Mouse (Mus musculus): ENCODE measurements around the gene Kdr.

The Kdr gene

DNA sequence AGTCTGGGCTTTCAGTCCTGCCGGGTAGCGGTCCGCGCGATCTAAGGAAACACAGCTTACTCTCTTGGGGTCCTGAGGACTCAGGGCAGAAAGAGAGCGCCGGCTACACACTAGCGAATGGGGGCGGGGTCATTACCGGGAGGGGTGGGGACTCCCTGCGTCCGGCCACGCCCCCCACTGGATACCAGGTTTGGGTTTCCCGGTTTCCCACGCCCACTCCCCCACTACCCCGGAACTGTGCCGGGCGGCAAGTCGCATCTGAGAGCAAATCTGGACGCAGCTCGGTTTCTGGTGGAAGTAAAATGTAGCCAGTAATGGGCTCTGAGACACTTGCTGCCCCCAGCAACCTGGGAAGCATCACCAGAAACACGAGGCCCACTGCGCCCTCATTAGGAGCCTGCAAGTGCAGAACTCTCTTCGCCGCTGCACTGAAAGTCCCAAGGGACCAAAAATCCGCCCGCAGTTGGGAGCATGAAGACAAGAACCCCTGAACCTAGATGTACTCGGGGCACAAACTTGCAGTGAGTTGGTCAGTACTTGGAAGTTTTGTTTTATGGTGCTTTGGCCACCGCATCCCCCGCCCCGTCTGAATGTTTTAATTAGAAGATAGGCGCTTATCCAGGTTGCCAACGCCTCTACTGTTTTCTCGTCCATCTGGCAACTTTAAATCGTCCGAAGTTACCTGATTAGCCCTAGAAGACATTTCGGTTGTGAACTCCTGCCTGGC lies at the start of gene Kdr:
Gene Kdr (minus strand): TSS at position 85 of the 727 bp plus-strand sequence.
- DNase-seq (ENCODE audit: low read depth), result no peak

DNA sequence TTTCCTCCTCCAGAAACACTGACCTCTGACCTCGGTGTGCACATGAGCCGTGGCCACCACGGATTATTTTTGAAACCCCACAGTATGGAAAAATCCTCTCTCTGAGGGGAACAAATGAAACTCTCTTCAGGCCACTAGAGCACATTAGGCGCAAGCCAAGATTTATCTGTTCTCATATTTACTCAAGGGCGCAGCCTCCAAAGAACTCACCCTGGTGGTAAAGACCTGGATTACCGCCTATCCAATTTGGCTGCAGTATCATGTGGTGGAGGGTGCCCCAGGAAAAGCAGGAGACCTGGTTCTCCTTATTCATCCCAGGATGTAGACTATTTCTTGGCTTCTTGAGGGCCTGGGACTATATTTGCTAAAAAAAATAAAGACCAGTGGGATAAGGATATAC lies 48.5 kb upstream of the Kdr start:
- no peak for DNase-seq (ENCODE audit: low read depth)

DNA sequence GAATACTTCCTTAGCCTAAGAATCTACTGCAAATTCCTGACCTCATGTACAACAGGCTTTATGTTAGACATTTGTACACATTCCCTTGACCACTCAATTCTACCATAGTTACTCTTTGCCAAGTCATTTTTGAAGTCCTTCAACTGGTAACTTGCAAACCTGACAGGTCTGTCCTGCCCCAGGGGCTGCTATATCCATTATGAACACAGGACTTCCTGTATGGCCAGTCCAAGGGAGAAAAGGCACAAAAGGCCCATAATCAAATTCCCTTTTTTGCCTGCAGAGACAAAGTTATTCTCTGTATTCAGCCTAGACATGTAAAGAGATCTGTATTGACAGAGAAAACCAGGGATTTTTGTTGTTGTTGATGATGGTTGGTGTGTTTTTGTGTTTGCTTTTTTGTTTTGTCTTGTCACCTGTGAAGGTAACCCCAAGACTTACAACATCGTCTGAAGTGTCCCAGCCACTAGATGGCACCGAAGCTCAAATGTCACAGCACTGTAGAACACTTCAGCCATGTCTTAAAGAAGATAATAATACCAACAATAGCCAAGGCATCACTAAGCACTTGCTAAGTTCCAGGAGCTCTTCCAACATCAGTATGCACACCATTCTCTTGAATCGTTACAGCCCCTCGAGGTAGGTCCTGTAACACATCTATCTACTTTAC lies 47.9 kb upstream of the Kdr start:
- DNase-seq (ENCODE audit: low read depth), result peak; percentile 34

DNA sequence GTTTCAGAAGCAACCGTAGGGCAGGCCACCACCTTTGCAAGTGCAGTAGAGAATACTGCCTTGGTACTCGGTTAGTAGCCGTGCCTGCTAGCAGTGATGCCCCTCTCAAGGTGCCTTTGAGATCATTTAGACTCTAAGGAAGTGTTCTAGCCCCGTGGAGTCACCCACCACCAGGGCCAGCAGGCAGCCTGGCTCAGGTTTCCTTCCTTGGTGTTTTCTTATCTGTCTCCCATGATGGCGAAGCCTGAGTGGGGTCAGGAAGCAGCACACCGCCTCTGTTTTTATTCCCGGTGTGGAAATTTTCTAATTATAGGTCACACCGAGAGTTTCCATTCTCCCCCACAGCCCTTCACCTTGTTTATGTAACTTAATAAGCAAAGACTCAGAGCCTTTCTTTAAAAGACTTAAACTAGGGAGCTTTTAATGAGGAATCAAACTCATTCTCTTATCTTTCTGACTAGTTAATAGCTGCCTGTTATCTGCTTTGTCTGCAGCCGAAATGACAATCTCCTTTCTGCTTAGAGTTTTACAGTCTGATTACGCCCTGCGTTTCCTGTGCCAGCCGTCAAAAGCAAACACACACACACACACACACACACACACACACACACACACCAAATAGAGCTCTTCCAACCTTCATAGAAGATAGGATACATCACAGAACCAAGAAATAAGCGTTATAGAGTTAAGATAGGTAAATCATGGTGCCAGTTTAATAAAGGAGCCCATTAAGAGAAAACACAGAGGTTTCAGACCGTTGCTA lies 44.9 kb upstream of the Kdr start:
- DNase-seq (ENCODE audit: low read depth), result no peak

DNA sequence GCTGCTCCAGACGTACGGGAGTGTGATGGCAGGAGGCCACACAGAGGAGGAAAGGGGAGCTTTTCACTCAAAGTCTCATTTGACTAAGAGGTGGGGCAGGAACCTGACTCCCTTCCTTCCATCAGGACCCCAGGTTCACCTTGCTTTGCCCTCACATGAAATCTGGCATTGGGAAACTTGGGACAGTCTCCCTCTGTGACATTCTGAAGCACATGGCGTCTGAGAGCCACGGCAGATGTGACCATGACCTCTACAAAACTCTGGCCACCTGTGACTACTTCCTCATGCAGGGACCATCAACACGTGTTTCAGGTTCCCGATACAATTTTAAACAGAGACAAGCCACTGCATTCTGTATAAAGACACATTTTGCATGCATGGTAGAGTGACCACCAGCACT lies 44.2 kb upstream of the Kdr start:
- no peak for DNase-seq (ENCODE audit: low read depth)

DNA sequence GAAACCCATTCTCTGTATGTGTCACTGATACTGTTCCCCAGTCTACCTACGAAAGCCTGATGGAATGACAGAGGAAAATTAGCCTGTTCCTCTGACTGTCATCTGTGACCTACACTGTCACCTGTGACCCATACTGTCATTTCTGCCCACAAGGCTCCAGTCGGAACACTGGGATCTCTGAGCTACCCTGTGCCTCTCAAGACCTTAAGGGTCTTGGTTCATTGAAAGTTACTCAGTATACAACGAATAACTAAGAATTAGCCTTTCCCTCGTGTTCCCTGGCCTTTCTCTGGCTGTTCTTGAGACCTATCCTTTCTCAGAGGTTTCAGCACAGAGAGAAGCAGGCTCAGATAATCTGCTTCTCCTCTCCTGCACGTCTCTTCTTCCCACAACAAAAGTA lies 40.1 kb upstream of the Kdr start:
- no peak for DNase-seq (ENCODE audit: low read depth)

DNA sequence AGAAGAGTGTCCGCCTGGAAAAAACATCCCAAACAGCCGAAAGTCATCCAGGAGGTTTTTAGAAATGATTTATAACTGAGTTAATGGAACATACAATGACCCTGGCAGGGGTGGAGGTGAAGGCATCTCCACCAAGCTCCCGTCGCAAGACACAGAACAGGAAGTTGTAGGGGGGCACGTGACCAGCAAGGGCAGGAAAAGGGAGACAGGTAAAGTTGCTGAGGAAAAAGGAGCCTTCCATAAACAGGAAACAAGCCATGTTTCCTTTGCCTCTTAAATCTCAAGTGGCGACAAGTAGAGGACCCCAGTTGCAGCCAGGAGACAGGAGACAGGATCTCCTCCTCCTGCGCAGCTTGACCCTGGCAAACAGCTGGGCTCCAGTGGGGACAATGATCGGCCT lies 37.8 kb upstream of the Kdr start:
- no peak for DNase-seq (ENCODE audit: low read depth)

DNA sequence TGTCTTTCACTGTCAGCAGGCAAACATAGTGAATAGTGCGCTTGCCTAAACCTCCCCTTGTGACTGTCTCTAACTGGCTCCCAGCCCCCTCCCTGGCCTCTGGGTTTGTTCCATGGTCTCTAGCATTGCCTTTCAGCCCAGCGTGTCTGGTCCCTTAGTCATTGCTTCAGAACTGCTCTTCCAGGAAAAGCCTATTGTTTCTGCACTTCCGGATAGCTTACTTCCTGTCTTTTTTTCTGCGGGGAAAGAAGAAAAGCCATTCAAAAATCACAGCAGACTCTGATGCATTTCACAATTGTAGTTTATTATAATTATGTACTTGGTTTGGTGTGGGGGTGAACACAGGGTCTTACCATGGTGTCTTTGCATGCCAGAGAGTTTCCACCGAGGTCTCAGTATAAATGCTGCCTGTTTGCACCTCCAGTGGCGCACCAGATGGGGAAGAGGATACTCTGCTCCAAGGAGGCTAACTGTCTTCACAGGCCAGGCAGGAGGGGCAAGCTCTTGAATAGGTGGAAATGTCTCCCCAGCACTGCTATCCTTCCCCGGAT lies 35.7 kb upstream of the Kdr start:
- no peak for DNase-seq (ENCODE audit: low read depth)

DNA sequence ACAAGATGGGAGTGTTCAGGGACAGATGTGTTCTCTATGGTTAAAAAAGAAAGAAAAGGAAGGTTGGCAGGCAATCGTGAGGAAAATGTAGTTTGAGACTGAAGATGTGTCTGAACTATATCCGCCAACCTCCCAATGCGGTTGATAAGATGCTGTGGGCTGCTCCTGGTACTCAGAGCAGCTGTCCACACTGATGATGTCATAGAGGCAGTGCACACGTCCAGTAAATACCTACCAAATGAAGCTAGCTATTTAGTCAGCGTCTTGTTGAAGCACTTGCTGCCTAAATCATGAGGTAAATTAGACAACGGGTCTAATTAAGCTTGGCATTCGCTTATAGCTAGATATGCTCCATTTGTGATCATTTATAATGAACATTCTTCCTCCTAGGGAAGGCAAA lies 28.1 kb upstream of the Kdr start:
- no peak for DNase-seq (ENCODE audit: low read depth)

DNA sequence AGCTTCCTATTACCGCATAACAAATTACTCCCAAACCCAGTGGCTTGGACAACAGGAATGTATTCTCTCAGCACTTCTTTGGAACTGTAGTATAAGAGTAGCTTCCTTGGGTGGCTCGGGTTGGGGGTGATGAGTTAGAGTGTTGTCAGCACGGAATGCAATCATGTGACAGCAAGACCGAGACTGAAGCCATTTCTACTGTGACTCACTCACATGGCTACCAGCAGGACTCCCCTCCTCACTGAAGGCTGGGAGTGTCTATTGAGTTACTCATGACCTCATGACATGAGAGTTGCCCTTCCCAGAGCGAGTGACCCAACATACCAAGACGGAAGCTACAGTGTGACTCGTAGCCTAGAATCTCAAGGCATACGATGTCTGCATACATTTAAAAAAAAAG lies 12.0 kb upstream of the Kdr start:
- DNase-seq (ENCODE audit: low read depth), result no peak

DNA sequence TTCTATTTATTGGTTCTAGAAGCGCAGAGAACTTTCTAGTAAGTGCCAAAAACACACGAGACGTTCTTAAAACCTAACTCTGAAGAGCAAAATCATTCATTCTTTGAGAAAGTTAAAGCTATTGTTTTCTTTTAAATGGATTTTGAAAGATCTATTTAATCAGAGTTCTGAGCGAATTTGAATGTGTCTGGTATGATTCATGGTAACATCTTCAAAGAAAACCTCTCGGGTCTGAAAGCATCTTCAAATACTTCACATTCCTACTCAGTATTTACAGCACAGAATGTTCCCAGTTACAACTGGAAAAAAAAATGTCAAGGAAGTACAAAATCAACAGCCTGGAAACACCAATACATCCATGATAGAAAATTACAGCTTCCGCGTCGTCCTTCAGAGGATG lies 9.3 kb upstream of the Kdr start:
- no peak for DNase-seq (ENCODE audit: low read depth)

DNA sequence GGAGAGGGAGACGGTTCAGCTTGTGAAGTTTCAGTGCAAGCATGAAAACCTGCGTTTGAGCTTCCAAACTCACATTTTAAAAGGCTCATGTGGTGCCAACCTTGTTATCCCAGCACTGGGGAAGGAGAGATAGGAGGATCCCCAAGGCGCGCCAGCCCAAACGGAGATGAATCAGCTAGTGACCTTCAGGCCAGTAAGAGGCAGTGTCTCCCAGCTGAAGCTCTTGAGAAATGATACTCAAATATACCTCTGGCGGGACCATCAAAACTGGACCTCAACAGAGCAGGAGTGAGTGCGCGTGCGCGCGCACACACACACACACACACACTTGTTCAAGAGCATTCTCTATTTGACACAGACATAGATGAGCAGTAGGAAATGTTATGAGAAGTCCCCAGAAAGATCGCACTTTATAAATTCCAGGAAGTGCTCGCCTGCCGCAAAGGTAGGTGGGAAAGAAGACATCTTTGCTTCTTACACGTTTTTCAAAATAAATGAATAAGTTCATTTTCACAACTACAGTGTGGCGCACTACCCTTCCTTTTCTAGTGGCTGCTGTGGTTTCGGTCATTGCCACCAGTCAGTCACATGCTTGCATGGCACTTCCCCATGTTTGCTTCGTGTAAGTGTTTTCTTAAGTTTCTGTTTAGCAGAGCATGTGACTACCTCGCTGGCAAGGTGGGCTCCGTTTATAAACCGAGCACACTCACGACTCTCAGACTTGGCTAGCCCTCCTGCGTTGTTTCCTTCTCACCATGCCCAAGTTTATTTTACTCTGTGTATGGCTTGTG lies 2.5 kb upstream of the Kdr start:
- DNase-seq (ENCODE audit: low read depth), result no peak

DNA sequence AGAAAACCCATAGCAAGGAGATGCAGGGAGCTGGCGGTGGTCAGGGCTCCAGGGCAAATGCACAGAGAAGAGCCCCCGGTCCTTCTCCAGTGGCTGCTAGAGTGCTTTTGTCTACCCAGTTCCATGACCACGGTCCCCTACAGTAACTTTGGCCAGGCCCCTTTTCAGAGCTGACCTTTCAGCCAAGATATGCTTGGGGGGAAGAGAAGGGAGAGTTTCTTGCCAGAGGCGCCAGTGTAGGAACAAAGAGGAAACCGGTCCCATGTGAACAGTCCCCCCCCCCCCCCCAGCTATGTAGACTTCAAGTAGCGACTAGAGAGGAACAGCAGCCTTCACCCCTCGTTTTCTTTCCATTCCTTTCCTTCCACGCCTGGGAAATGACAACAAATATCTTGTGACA lies 850 bp upstream of the Kdr start:
- DNase-seq (ENCODE audit: low read depth), result no peak

DNA sequence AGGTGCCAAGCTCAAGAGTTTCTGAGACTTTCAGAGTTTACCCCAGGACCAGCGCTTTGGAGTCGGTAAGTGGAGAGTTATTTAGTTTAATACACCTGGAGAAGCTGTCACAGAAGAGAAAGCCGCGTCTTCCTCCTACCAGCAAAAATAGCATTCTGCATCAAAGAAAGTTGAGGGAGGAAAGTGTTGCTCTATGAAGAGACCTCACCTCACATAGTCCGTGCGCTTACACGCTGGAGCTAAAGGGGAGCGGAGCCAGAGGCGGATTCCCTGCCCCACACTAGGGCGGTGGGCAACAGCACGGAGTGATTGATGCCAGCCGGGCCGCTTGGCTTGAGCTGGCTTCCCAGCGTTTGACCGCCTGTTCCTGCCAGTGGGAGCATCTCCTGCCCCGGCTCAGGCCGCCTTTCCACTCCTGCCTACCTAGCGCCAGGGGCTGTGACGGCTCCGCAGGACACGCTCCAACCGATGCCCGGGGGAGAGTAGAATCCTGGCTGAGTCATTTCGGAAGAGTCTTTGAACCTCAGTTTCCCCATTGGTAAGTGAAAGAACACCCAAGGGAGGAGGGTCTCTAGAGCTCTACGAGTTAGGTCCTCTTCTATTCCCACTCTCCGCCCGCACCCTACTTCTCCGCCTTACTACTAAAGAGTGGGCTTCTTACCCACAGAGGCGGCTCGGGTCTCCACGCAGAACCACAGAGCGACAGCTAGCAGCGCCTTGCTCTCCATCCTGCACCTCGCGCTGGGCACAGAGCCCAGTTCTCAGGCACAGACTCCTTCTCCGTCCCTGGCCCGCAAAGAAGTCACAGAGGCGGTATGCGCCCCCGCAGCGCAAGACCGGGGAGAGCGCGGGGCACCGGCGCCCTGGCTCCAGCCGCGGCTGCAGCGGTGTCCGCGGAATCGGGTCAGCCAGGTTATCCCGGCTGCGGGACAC lies 551 bp downstream of the Kdr start:
- DNase-seq (ENCODE audit: low read depth), result no peak

DNA sequence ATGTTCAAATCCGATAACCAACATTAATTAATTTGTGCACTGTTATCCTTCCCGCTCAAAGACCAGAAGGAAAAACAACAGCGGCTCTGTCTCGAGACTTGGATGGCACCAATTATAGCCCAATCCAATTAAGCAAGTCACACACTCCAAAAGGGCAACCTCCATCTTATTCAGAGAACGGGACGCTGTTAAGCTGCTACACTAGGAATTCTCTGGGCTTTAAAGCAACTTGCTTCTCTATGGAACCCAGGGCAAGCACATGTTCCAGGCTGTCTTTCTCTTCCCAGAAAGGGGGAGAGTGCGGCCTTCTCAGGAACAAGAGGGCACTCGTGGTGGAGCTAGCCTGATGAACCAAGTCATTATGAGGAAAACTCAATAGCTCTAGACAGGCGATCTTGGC lies 1.6 kb downstream of the Kdr start:
- no peak for DNase-seq (ENCODE audit: low read depth)

DNA sequence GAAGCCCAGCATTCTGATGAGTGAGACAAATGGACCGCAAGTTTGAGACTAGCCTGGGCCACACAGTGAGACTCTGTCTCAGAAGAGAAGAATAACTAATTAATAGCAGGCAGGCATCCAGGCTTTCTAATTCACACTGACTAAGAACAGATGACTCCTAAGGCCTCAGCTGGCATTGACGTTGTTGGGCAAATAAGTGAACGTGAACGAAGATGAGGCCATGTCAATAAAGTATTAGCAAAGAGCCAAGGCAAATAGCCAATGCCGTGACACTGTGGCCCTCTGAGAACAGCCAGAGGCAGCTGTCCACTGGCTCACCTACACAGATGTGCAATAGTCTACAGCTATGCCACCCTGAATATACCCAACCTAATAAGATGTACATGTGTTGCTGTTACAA lies 2.9 kb downstream of the Kdr start:
- DNase-seq (ENCODE audit: low read depth), result no peak

DNA sequence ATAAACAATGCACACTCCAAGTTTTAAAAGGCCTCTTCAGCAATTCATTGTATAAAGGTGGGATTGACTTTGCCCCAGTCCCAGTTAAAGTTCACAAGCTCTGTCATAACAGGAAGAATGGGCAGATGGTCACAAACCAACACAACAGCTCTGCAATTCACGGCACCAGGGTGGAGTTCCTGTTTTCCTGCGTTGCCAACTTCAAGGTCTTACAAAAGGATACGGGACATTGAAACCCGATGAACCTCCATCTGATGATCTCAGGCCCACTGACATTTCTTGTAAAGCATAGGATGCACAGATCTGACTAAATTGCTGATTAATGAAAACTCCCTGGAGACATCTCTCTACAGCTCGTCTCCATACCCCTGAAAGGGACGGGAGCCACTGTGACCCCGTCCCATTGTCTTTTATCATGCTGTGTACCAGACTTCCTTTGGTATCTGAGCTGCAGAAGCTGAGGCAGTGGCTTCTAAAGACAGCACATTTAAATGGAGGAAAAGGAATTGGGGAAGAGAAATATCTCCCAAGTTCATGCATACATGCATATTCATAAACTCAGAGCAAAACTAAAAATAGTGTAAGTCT lies 3.6 kb downstream of the Kdr start:
- DNase-seq (ENCODE audit: low read depth), result no peak

DNA sequence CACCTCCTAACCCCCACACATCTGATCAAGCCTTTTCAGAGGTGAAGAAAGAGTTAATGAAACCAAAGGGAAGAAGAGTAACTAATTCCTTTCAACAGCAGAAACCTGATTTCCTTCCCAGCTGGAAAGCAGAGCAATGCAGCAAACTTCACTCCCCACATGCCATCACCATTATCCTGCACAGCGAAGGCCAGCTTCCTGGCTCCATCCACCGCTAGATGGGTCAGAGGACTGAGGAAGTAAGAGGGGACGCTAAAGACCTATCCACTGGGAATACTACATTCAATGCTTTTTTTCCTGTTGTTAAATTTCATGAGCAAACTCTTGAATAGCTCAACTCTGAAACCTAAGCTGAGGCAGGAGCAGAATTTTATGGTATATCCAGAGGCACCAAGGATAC lies 8.4 kb downstream of the Kdr start:
- no peak for DNase-seq (ENCODE audit: low read depth)

DNA sequence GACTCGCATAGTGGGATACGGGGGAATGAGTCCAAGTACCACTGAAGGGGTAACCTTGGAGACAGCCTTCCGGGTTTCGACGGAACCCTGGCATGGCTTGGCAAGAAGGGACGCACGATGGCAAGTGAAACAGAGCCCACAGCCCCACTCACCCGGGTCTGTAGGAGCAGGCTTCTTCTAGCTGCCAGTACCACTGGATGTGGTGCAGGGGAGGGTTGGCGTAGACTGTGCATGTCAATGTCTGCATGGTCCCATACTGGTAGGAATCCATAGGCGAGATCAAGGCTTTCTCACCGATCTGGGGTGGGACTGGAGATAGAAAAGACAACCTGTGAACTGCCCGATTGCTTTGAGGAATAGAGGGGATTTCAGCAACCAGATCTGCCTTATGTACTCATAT lies 15.7 kb downstream of the Kdr start:
- no peak for DNase-seq (ENCODE audit: low read depth)

DNA sequence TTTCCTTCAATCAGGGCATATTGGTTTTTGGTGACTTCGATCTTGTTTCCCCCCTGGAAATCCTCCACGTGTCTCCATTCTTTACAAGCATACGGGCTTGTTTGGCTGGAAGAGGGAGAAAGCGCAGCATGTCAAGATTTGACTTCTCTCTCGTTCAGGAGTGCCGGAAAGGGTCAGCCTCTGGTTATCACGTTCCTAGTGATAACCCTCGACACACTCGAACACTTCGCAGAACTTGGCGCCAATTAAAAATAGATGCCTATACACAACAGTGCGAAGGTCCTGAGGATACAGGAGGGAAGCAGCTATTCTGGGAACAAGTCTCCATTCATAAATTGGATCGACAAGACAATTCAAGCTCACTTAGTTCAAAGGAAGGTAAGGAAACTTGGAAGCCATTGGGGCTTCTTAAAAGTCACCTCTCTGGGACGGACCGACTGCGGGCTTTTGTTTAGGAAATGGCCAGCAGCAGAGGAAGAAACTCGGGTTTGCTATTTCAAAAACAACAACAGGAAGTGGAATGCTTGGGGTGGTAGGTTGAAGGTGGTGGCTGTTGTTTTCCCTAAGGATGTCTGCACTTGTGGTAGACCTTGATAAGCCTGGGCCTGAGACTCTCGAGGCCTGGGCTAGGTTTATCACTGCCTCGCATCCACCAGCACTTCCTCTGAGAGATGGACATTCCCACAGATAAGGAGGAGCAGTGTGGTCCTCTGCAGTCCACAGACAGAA lies 16.4 kb downstream of the Kdr start:
- no peak for DNase-seq (ENCODE audit: low read depth)
